Mouse (Mus musculus): Measurements from ENCODE around the gene Zfp830. TPM values are rescaled to one million over a fixed set of nuclear protein-coding genes. Genes with fewer than 3 reads are reported as not detected.

The Zfp830 gene
- polyA plus RNA-seq, 1 experiment from 2014 or later, result 33.5 TPM

- Histone ChIP-seq H3K4me3 (replicated peaks; ENCODE audit: low read length) (no peak overlapping the region), H3K4me2 (ENCODE audit: low read length) (no peak overlapping the region), H3K9ac (replicated peaks; ENCODE audit: low read depth, low read length) (no peak overlapping the region), H3K27ac (ENCODE audit: low read length) (no peak overlapping the region), H3K27me3 (replicated peaks; ENCODE audit: control insufficient read depth, insufficient read depth, low read length) (no peaks in the 10 kb centered on the region), H3K4me1 (replicated peaks; ENCODE audit: control insufficient read depth, insufficient read depth, low read length) (no peaks in the 10 kb centered on the region), H3K9me3 (ENCODE audit: control insufficient read depth, low read length) (no peaks in the 10 kb centered on the region), H3K36me3 (ENCODE audit: control insufficient read depth, insufficient read depth) (peaks cover 5% of the 10 kb centered on the region; the same call in 1 of the 2 replicates)
- ATAC-seq, result no peak
- WGBS, result 68% methylated on average over 5 of the region's 5 CpGs
Measured at GRCm38 (mm10) chr11:82808485-82808884, 44.3 kb downstream of the Zfp830 start.

Other genes with a start within 250 kb of the Zfp830 start
- 0.30 and 0.39 TPM in 2 replicates for gene Cct6b, start within 50 bp of the Zfp830 start, polyA plus RNA-seq (2015; fragmentation: Nextera tagmentation; extraction: Ambion mirVana)
- gene Lig3, start 16.8 kb downstream of the Zfp830 start, polyA plus RNA-seq (2015; fragmentation: Nextera tagmentation; extraction: Ambion mirVana), result 33.4 and 34.0 TPM in 2 replicates
- 8.8 and 9.3 TPM in 2 replicates for gene Rffl, start 106.9 kb downstream of the Zfp830 start, polyA plus RNA-seq (2015; fragmentation: Nextera tagmentation; extraction: Ambion mirVana)
- gene Rad51d, start 126.3 kb downstream of the Zfp830 start, polyA plus RNA-seq (2015; fragmentation: Nextera tagmentation; extraction: Ambion mirVana), result 13.5 and 15.2 TPM in 2 replicates
- gene Fndc8, start 127.8 kb downstream of the Zfp830 start, polyA plus RNA-seq (2015; fragmentation: Nextera tagmentation; extraction: Ambion mirVana), result 0.43 and 1.1 TPM in 2 replicates
- gene Nle1, start 144.1 kb downstream of the Zfp830 start, polyA plus RNA-seq (2015; fragmentation: Nextera tagmentation; extraction: Ambion mirVana), result 33.3 and 39.7 TPM in 2 replicates
- gene Unc45b, start 146.2 kb downstream of the Zfp830 start, polyA plus RNA-seq (2015; fragmentation: Nextera tagmentation; extraction: Ambion mirVana), result 0.96 and 1.6 TPM in 2 replicates
- 1.3 and 1.8 TPM in 2 replicates for gene Slfn5, start 187.0 kb downstream of the Zfp830 start, polyA plus RNA-seq (2015; fragmentation: Nextera tagmentation; extraction: Ambion mirVana)
- 5.7 and 6.5 TPM in 2 replicates for gene Slfn9, start 227.5 kb downstream of the Zfp830 start, polyA plus RNA-seq (2015; fragmentation: Nextera tagmentation; extraction: Ambion mirVana)

Data from forebrain, embryonic 16.5 days (tissue).